Mouse (Mus musculus): ENCODE measurements around the gene Zfp57. TPM values are rescaled to one million over a fixed set of nuclear protein-coding genes. Genes with fewer than 3 reads are reported as not detected.

Zfp57 gene
- polyA plus RNA-seq, 1 experiment from 2014 or later: 236 TPM

GRCm38 (mm10) chr17:36993770-36994325 is 7.1 kb upstream of the Zfp57 start:
- DNase-seq (ENCODE audit: low spot score): no peak
- peaks cover 11% of the 10 kb centered on the region for H3K27me3 ChIP-seq (ENCODE audit: control insufficient read depth, insufficient read depth, low read length)
- H3K4me1 ChIP-seq (replicated peaks; ENCODE audit: control insufficient read depth, insufficient read depth, low read length): no peaks in the 10 kb centered on the region
- no peak for ATAC-seq (ENCODE audit: low FRiP score)
- no peaks in the 10 kb centered on the region for H3K36me3 ChIP-seq (replicated peaks; ENCODE audit: control insufficient read depth, insufficient read depth)
- H3K9me3 ChIP-seq (ENCODE audit: control insufficient read depth, low read length): no peaks in the 10 kb centered on the region
- WGBS: 94% methylated on average over 4 of the region's 4 CpGs
- no peak overlapping the region for H3K9ac ChIP-seq
- no peak overlapping the region for H3K27ac ChIP-seq
- H3K4me3 ChIP-seq (replicated peaks; ENCODE audit: low read length): no peak overlapping the region
- H3K4me2 ChIP-seq (replicated peaks): no peak overlapping the region

DNA sequence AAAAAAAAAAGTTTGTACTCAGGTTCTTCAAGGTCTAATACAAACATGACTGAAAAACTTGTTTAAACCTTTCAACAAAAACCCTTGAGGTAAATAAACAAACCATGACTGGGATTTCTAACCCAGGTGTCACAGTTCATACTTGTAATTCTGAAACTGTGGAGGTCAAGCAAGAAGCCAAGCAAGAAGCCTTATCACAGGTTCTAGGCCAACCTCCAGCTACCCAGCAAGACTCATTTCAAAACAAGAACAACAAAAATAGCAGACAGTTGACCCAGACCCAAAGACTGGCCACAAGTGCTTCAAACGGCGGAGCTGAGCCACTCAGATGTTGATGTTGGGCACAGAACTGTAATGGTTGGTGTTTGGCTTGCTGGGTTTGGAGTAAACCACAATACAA is 6.4 kb upstream of the Zfp57 start:
- no peak overlapping the region for H3K4me3 ChIP-seq (replicated peaks; ENCODE audit: low read length)
- WGBS: 88% methylated on average over 2 of the region's 2 CpGs
- DNase-seq (ENCODE audit: low spot score) (no peak), ATAC-seq (ENCODE audit: low FRiP score) (no peak)
- H3K9ac ChIP-seq: no peak overlapping the region
- no peak overlapping the region for H3K27ac ChIP-seq
- no peaks in the 10 kb centered on the region for H3K36me3 ChIP-seq (replicated peaks; ENCODE audit: control insufficient read depth, insufficient read depth)
- no peak overlapping the region for H3K4me2 ChIP-seq (replicated peaks)
- no peaks in the 10 kb centered on the region for H3K9me3 ChIP-seq (ENCODE audit: control insufficient read depth, low read length)
- no peaks in the 10 kb centered on the region for H3K4me1 ChIP-seq (replicated peaks; ENCODE audit: control insufficient read depth, insufficient read depth, low read length)
- peaks cover 5% of the 10 kb centered on the region; the same call in 1 of the 2 replicates for H3K27me3 ChIP-seq (ENCODE audit: control insufficient read depth, insufficient read depth, low read length)

DNA sequence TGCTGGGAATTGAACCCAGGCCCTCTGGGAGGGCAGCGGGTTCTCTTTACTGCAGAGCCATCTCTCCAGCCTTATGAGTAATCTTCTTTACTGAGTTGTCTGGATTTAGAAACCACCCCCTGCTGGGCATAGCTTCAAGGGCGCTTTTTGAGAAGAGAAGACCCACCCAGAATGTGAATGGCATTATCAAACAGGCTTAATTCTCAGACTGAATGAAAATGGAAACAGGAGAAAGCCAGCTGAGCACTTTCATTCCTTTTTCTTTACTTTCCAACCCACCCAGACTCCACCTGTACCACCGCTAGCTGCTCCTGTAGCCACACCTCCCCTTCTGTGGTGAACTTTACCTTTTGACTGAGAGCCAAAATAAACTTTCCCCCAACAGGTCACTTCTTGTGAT is 5.5 kb upstream of the Zfp57 start:
- no peak for DNase-seq (ENCODE audit: low spot score)
- H3K9me3 ChIP-seq (ENCODE audit: control insufficient read depth, low read length): no peaks in the 10 kb centered on the region

GRCm38 (mm10) chr17:36997033-36997735 is 3.8 kb upstream of the Zfp57 start:
- H3K9ac ChIP-seq: no peak overlapping the region
- H3K4me2 ChIP-seq (replicated peaks): no peak overlapping the region
- no peak overlapping the region for H3K4me3 ChIP-seq (replicated peaks; ENCODE audit: low read length)
- H3K4me1 ChIP-seq (replicated peaks; ENCODE audit: control insufficient read depth, insufficient read depth, low read length): no peaks in the 10 kb centered on the region
- H3K27me3 ChIP-seq (ENCODE audit: control insufficient read depth, insufficient read depth, low read length): no peaks in the 10 kb centered on the region
- DNase-seq (ENCODE audit: low spot score) (peak; percentile 86), ATAC-seq (ENCODE audit: low FRiP score) (no peak)
- no peak overlapping the region for H3K27ac ChIP-seq
- WGBS: 30% methylated on average over 7 of the region's 7 CpGs
- no peaks in the 10 kb centered on the region for H3K9me3 ChIP-seq (ENCODE audit: control insufficient read depth, low read length)
- H3K36me3 ChIP-seq (replicated peaks; ENCODE audit: control insufficient read depth, insufficient read depth): no peaks in the 10 kb centered on the region

More for the DNA sequence above, 5.5 kb upstream of the Zfp57 start:
- no peak overlapping the region for H3K4me2 ChIP-seq (replicated peaks)
- no peak overlapping the region for H3K27ac ChIP-seq
- H3K27me3 ChIP-seq (ENCODE audit: control insufficient read depth, insufficient read depth, low read length): no peaks in the 10 kb centered on the region
- ATAC-seq (ENCODE audit: low FRiP score): no peak
- H3K4me3 ChIP-seq (replicated peaks; ENCODE audit: low read length): no peak overlapping the region
- no peak overlapping the region for H3K9ac ChIP-seq
- no peaks in the 10 kb centered on the region for H3K4me1 ChIP-seq (replicated peaks; ENCODE audit: control insufficient read depth, insufficient read depth, low read length)
- WGBS: 57% methylated on average over 3 of the region's 3 CpGs
- H3K36me3 ChIP-seq (replicated peaks; ENCODE audit: control insufficient read depth, insufficient read depth): no peaks in the 10 kb centered on the region

DNA sequence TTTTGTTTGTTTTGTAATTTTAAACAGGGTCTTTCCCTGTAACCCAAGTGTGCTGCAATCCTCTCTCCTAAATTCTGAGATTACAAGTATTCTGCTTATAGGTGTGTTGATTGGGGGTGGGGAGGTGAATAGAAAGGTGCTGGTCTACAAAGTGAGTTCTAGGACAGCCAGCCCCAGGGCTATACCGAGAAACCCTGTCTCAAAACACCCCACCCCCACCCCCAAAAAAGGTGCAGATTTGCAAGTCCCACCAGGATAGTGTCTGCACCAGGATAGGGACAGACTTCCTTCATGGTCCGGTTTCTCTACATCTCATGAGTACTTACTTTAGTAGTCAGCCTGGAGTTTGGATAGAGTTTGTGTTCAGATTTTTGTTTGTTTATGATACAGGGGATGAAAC is 2.5 kb upstream of the Zfp57 start:
- Histone ChIP-seq H3K27me3 (ENCODE audit: control insufficient read depth, insufficient read depth, low read length) (no peaks in the 10 kb centered on the region), H3K9me3 (ENCODE audit: control insufficient read depth, low read length) (no peaks in the 10 kb centered on the region), H3K36me3 (replicated peaks; ENCODE audit: control insufficient read depth, insufficient read depth) (no peaks in the 10 kb centered on the region), H3K4me1 (replicated peaks; ENCODE audit: control insufficient read depth, insufficient read depth, low read length) (no peaks in the 10 kb centered on the region), H3K27ac (no peak overlapping the region), H3K9ac (no peak overlapping the region), H3K4me2 (replicated peaks) (no peak overlapping the region), H3K4me3 (replicated peaks; ENCODE audit: low read length) (no peak overlapping the region)
- 86% methylated on average over 2 of the region's 2 CpGs for WGBS
- no peak for ATAC-seq (ENCODE audit: low FRiP score)
- no peak for DNase-seq (ENCODE audit: low spot score)

DNA sequence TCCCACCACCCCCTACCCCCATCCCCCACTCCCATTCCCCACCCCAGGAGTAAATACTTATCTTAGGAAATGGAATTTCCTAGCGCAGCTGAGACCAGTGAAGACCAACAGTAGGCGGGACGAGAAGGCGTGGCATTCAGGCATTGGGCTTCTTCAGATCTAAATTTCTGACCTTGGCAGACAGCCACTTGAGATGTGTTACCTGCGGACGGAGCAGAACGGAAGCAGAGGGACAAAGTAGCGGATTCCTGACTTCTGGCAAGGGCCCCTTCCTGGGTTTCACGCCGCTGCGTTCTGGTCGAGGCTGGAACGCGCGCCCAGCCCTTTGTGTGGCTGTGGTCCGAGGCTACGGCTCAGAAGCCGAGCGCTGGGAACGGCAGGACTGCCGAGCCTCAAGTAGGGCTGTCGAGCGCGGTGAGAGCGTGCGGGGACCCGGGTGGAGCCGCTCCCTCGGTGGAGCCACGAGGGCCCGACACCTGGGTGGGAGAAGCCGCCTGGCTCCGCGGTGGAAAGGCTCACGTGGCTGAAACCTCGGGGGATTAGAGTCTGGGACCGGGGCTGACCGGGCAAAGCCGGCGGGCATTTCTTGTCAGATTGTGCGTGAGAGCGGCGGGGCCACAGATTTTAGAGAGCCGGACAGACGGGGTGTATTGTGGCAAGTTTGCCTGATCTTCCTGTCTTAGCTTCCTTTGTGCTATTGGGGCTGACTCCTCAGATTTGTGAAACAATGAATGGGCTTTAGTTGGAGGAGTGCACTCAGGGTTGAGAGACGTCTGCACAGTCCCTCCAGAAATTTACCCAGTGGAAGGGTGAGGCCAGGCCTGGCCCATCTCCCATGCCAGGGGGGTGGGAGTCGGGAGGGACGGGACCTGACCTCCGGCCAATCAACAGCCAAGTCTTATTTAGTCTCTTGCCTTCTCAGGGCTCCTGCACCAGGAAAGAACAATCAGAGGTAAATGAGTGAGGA is 1.7 kb downstream of the Zfp57 start:
- H3K36me3 ChIP-seq (replicated peaks; ENCODE audit: control insufficient read depth, insufficient read depth): peaks cover 32% of the 10 kb centered on the region
- H3K4me2 ChIP-seq (replicated peaks): peak overlapping the region; percentile 62
- DNase-seq (ENCODE audit: low spot score): peak; percentile 82
- peak overlapping the region; percentile 100 for H3K9ac ChIP-seq
- peak; percentile 91 for ATAC-seq (ENCODE audit: low FRiP score)
- peaks cover 19% of the 10 kb centered on the region for H3K4me1 ChIP-seq (replicated peaks; ENCODE audit: control insufficient read depth, insufficient read depth, low read length)
- peak overlapping the region; percentile 81 for H3K4me3 ChIP-seq (replicated peaks; ENCODE audit: low read length)
- under 1% methylated on average over 49 of the region's 49 CpGs for WGBS
- H3K27ac ChIP-seq: peak overlapping the region; percentile 95
- H3K9me3 ChIP-seq (ENCODE audit: control insufficient read depth, low read length): no peaks in the 10 kb centered on the region
- H3K27me3 ChIP-seq (ENCODE audit: control insufficient read depth, insufficient read depth, low read length): no peaks in the 10 kb centered on the region

- H3K9ac ChIP-seq: peak overlapping the region; percentile 100
- 22% methylated on average over 4 of the region's 4 CpGs for WGBS
- ATAC-seq (ENCODE audit: low FRiP score) (peak; percentile 41), DNase-seq (ENCODE audit: low spot score) (peak; percentile 47)
- H3K4me2 ChIP-seq (replicated peaks): peak overlapping the region; percentile 62
- peaks cover 39% of the 10 kb centered on the region for H3K36me3 ChIP-seq (replicated peaks; ENCODE audit: control insufficient read depth, insufficient read depth)
- no peaks in the 10 kb centered on the region for H3K27me3 ChIP-seq (ENCODE audit: control insufficient read depth, insufficient read depth, low read length)
- H3K4me3 ChIP-seq (replicated peaks; ENCODE audit: low read length): peak overlapping the region; percentile 81
- H3K9me3 ChIP-seq (ENCODE audit: control insufficient read depth, low read length): no peaks in the 10 kb centered on the region
- H3K27ac ChIP-seq: peak overlapping the region; percentile 95
- peaks cover 19% of the 10 kb centered on the region for H3K4me1 ChIP-seq (replicated peaks; ENCODE audit: control insufficient read depth, insufficient read depth, low read length)
Observed at GRCm38 (mm10) chr17:37003366-37003765, 2.4 kb downstream of the Zfp57 start.

DNA sequence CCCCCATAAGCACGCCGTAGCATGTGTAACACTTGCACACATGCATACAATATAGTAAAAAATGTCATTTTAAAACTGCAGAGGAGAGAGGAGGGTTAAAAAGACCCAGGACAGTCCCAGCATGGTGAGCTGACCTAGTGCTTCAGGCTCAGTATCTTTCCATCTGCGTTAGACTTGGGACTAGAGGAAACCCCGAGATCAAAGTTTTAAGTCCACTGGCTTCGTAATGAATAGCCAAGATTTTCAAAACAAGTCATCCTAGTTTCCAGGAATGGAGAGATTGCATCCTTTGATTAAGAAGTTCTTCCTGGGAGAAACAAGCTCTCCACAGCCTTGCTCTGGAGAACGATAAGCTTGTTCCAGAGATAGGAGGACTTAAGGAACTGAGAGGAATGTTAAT is 7.2 kb downstream of the Zfp57 start:
- no peaks in the 10 kb centered on the region for H3K9me3 ChIP-seq (ENCODE audit: control insufficient read depth, low read length)
- H3K4me1 ChIP-seq (replicated peaks; ENCODE audit: control insufficient read depth, insufficient read depth, low read length): peaks cover 19% of the 10 kb centered on the region
- DNase-seq (ENCODE audit: low spot score): no peak
- no peak overlapping the region for H3K4me3 ChIP-seq (replicated peaks; ENCODE audit: low read length)
- no peak overlapping the region for H3K27ac ChIP-seq
- no peaks in the 10 kb centered on the region for H3K27me3 ChIP-seq (ENCODE audit: control insufficient read depth, insufficient read depth, low read length)
- H3K36me3 ChIP-seq (replicated peaks; ENCODE audit: control insufficient read depth, insufficient read depth): peaks cover 78% of the 10 kb centered on the region
- ATAC-seq (ENCODE audit: low FRiP score): no peak
- 93% methylated on average over 6 of the region's 6 CpGs for WGBS
- H3K9ac ChIP-seq: no peak overlapping the region
- no peak overlapping the region for H3K4me2 ChIP-seq (replicated peaks)

- no peaks in the 10 kb centered on the region for H3K9me3 ChIP-seq (ENCODE audit: control insufficient read depth, low read length)
- H3K4me3 ChIP-seq (replicated peaks; ENCODE audit: low read length): no peak overlapping the region
- no peak for ATAC-seq (ENCODE audit: low FRiP score)
- 94% methylated on average over 17 of the region's 17 CpGs for WGBS
- no peak overlapping the region for H3K4me2 ChIP-seq (replicated peaks)
- DNase-seq (ENCODE audit: low spot score): no peak
- H3K36me3 ChIP-seq (replicated peaks; ENCODE audit: control insufficient read depth, insufficient read depth): peaks cover 81% of the 10 kb centered on the region
- no peak overlapping the region for H3K27ac ChIP-seq
- peaks cover 9% of the 10 kb centered on the region for H3K4me1 ChIP-seq (replicated peaks; ENCODE audit: control insufficient read depth, insufficient read depth, low read length)
- H3K9ac ChIP-seq: no peak overlapping the region
- no peaks in the 10 kb centered on the region for H3K27me3 ChIP-seq (ENCODE audit: control insufficient read depth, insufficient read depth, low read length)
Observed at GRCm38 (mm10) chr17:37009460-37010042, 8.6 kb downstream of the Zfp57 start.
